ENCODE assay signal across 34 mouse cellular contexts in genomic region chr11:79679929-79680328, GRCm38 (mm10).
"Had no signal": no experiment of that assay in that cellular context is flagged by ENCODE, and none has a peak within 500 bp of the region (broad histone marks: within the 10 kb centered on the region; RNA-seq: fewer than 3 reads in every experiment).

No protein-coding gene starts in this region.

- H3K9ac ChIP-seq: heart, embryonic 12.5 days; heart, embryonic 13.5 days; heart, embryonic 15.5 days; hindbrain, embryonic 12.5 days; hindbrain, embryonic 13.5 days; hindbrain, embryonic 14.5 days; hindbrain, embryonic 15.5 days; intestine, embryonic 15.5 days; kidney, embryonic 15.5 days had no signal

- H3K4me2 ChIP-seq: heart, embryonic 12.5 days; heart, embryonic 13.5 days; heart, embryonic 15.5 days; hindbrain, embryonic 12.5 days; hindbrain, embryonic 13.5 days; hindbrain, embryonic 14.5 days; hindbrain, embryonic 15.5 days; intestine, embryonic 15.5 days; kidney, embryonic 15.5 days had no signal

- DNase-seq: heart, postnatal 10 days; heart, postnatal 14 days; heart, postnatal 36 days; heart, postnatal 4 days; kidney, adult 11 months; kidney, adult 18-20 months; kidney, adult 2 months; kidney, adult 8-10 months; kidney, adult 9 months; kidney, postnatal 10 days; kidney, postnatal 14 days; kidney, postnatal 25 days; kidney, postnatal 36 days; kidney, postnatal 4 days; layer of hippocampus, adult 9-11 months; layer of hippocampus, postnatal 36 days had no signal

- H3K4me1 ChIP-seq: intestine, embryonic 15.5 days had no signal

- H3K27me3 ChIP-seq: hindbrain, embryonic 12.5 days; hindbrain, embryonic 13.5 days; hindbrain, embryonic 15.5 days; intestine, embryonic 15.5 days; kidney, embryonic 15.5 days had no signal

- H3K27ac ChIP-seq: heart, embryonic 13.5 days; heart, embryonic 15.5 days; hindbrain, embryonic 10.5 days; hindbrain, embryonic 12.5 days; hindbrain, embryonic 13.5 days; hindbrain, embryonic 14.5 days; hindbrain, embryonic 15.5 days; hindbrain, postnatal 0 days; intestine, embryonic 15.5 days; kidney, embryonic 15.5 days; kidney, postnatal 0 days; layer of hippocampus, adult 2 months had no signal

- H3K9me3 ChIP-seq: heart, embryonic 12.5 days; heart, embryonic 13.5 days; heart, embryonic 15.5 days; hindbrain, embryonic 10.5 days; hindbrain, embryonic 12.5 days; hindbrain, embryonic 13.5 days; hindbrain, embryonic 15.5 days; intestine, embryonic 15.5 days; kidney, embryonic 15.5 days had no signal

- ATAC-seq: hindbrain, embryonic 16.5 days; hindbrain, postnatal 0 days; inflammation-experienced regulatory T-cells, adult 6 months; intestine, embryonic 15.5 days; intestine, embryonic 16.5 days; intestine, postnatal 0 days had no signal

- H3K4me3 ChIP-seq: heart, embryonic 12.5 days; heart, embryonic 13.5 days; heart, embryonic 15.5 days; hindbrain, embryonic 10.5 days; hindbrain, embryonic 12.5 days; hindbrain, embryonic 13.5 days; hindbrain, embryonic 15.5 days; intestine, embryonic 15.5 days; kidney, embryonic 15.5 days; layer of hippocampus, adult 2 months; left cerebral cortex, adult 2 months had no signal

- H3K36me3 ChIP-seq: heart, embryonic 12.5 days; heart, embryonic 13.5 days; heart, embryonic 15.5 days; intestine, embryonic 15.5 days had no signal
